Mouse (Mus musculus) bone marrow, adult 2 months (tissue): ENCODE results near the gene Exoc3l4.

Experiments used
- CTCF ChIP-seq: fragments of 200-500 bp; IDR thresholded peaks from 2 replicates; pipeline ENCODE4 v1.5.1; 2011; ENCODE audit warnings: low read length, control low read depth; ENCODE audit not compliant: control insufficient read depth, insufficient read depth
- POLR2A ChIP-seq: fragments of 200-500 bp; IDR thresholded peaks from 2 replicates; pipeline ENCODE4 v1.6.1; 2011; ENCODE audit warnings: low read depth, mild to moderate bottlenecking, control low read depth, low read length, borderline replicate concordance; ENCODE audit not compliant: control insufficient read depth

GRCm38 (mm10) chr12:111416921-111417779, at the start of gene Exoc3l4:
- TF ChIP-seq CTCF, result no peak
- TF ChIP-seq POLR2A, result no peak
